Mouse (Mus musculus) heart, postnatal 0 days (tissue): ENCODE measurements around the gene Tor4a.

Experiments used
- CTCF ChIP-seq: IDR thresholded peaks from 2 replicates; pipeline ENCODE4 v1.5.1; 2016; ENCODE audit warnings: antibody characterized with exemption, control low read depth, low read depth
- EP300 ChIP-seq: IDR thresholded peaks from 2 replicates; pipeline ENCODE4 v1.6.1; 2016; ENCODE audit warnings: antibody characterized with exemption, low read depth

DNA sequence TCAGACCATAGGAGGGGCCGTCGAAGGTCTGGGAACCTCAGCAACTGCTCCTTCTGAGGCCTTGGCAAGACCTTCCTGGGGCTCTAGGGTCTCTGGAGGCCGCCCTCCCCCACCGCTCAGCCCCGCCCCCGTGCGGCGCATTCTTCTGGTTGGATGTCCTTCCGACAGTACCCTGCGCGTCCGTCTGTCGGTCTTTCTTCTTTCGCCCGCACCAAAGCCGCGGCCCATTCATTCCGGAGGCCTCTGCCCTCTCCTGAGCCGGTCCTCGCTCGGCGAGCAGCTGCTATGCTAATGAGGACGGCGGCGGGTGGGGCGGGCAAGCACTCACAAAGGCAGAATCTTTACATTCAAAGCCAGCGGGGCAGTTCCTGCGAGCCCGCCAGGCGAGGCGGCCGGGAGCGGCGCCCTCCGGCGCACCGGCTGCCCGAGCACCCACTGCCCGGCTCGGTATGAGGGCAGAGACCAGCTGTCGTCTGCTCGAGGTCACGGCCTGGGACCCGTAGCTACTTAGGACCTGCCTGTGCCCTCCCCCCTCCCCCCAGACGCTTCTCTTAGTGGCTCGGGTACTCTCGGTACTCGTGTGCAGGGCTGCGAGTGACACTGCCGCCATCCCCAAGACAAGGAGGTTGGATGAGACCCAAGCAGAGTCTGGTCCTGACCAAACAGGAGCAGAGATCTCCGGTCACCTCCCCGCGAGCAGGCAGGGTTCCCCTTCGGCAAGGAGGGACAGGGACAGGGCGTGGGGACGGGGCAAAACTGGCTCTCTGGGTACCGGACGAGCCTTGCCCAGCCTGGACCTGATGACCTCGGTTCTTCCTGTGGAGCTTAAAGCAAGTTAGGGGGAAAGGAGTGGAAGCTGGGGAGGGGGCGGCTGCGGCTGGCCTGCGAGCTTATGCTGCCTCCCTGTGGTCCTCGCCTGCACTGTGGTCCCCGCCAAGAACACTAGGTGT is 10.8 kb downstream of the Tor4a start:
- TF ChIP-seq CTCF (peak; percentile 59), EP300 (0 out of 2 replicates have a peak, but pooled peaks have one; percentile 18)
